Mouse (Mus musculus): ENCODE data around the gene Mdfi. TPM values are rescaled to one million over a fixed set of nuclear protein-coding genes. Genes with fewer than 3 reads are reported as not detected.

Gene Mdfi
- polyA plus RNA-seq, 1 experiment from 2014 or later: 11.2 TPM

- H3K4me1 ChIP-seq (ENCODE audit: control insufficient read depth, insufficient read depth, low read length): peaks cover 4% of the 10 kb centered on the region; the same call in 1 of the 2 replicates
- WGBS: 71% methylated on average over 9 of the region's 9 CpGs
Measured at GRCm38 (mm10) chr17:47797383-47797782, 37.1 kb downstream of the Mdfi start.

DNA sequence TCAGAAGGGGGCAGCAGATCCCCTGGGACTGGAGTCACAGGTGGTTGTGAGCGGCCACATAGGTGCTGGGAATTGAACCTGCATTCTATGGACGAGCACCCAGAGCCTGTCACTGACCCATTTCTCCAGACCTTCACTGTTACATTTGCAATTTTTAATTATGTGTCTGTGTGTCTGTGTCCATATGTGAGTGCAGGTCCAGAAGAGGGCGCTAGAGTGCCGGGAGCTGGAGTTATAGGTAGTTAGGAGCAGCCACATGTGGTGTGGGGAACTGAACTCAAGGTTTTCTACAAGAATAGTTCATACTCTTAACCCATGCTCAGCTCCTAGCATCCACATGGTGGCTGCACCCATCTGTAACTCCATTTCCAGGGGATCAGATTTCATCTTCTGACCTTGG lies 37.5 kb downstream of the Mdfi start:
- Histone ChIP-seq H3K9ac (ENCODE audit: low read length) (no peak overlapping the region), H3K36me3 (ENCODE audit: control insufficient read depth, insufficient read depth, low read length) (no peaks in the 10 kb centered on the region), H3K4me1 (ENCODE audit: control insufficient read depth, insufficient read depth, low read length) (0 out of 2 replicates have a peak, but pooled peaks cover 6% of the 10 kb centered on the region), H3K27me3 (ENCODE audit: control insufficient read depth, insufficient read depth, low read length) (no peaks in the 10 kb centered on the region), H3K27ac (ENCODE audit: low read length) (no peak overlapping the region), H3K4me3 (replicated peaks; ENCODE audit: low read length) (no peak overlapping the region), H3K9me3 (replicated peaks; ENCODE audit: control insufficient read depth, low read length) (no peaks in the 10 kb centered on the region), H3K4me2 (ENCODE audit: low read depth, low read length) (no peak overlapping the region)
- 66% methylated on average over 4 of the region's 4 CpGs for WGBS
- no peak for ATAC-seq (ENCODE audit: insufficient read depth, low FRiP score)

More at GRCm38 (mm10) chr17:47797383-47797782, 37.1 kb downstream of the Mdfi start:
- Histone ChIP-seq H3K4me3 (replicated peaks; ENCODE audit: low read length) (no peak overlapping the region), H3K4me2 (ENCODE audit: low read depth, low read length) (no peak overlapping the region), H3K36me3 (ENCODE audit: control insufficient read depth, insufficient read depth, low read length) (no peaks in the 10 kb centered on the region), H3K27me3 (ENCODE audit: control insufficient read depth, insufficient read depth, low read length) (no peaks in the 10 kb centered on the region), H3K9me3 (replicated peaks; ENCODE audit: control insufficient read depth, low read length) (no peaks in the 10 kb centered on the region), H3K27ac (ENCODE audit: low read length) (no peak overlapping the region), H3K9ac (ENCODE audit: low read length) (no peak overlapping the region)
- ATAC-seq (ENCODE audit: insufficient read depth, low FRiP score): no peak

GRCm38 (mm10) chr17:47796156-47796816 lies 38.2 kb downstream of the Mdfi start:
- H3K27me3 ChIP-seq (ENCODE audit: control insufficient read depth, insufficient read depth, low read length): no peaks in the 10 kb centered on the region
- no peaks in the 10 kb centered on the region for H3K9me3 ChIP-seq (replicated peaks; ENCODE audit: control insufficient read depth, low read length)
- no peaks in the 10 kb centered on the region for H3K36me3 ChIP-seq (ENCODE audit: control insufficient read depth, insufficient read depth, low read length)
- no peak overlapping the region for H3K4me2 ChIP-seq (ENCODE audit: low read depth, low read length)
- 0 out of 2 replicates have a peak, but pooled peaks cover 6% of the 10 kb centered on the region for H3K4me1 ChIP-seq (ENCODE audit: control insufficient read depth, insufficient read depth, low read length)
- no peak overlapping the region for H3K4me3 ChIP-seq (replicated peaks; ENCODE audit: low read length)
- no peak for ATAC-seq (ENCODE audit: insufficient read depth, low FRiP score)
- no peak overlapping the region for H3K27ac ChIP-seq (ENCODE audit: low read length)
- H3K9ac ChIP-seq (ENCODE audit: low read length): no peak overlapping the region
- WGBS: 59% methylated on average over 16 of the region's 16 CpGs

DNA sequence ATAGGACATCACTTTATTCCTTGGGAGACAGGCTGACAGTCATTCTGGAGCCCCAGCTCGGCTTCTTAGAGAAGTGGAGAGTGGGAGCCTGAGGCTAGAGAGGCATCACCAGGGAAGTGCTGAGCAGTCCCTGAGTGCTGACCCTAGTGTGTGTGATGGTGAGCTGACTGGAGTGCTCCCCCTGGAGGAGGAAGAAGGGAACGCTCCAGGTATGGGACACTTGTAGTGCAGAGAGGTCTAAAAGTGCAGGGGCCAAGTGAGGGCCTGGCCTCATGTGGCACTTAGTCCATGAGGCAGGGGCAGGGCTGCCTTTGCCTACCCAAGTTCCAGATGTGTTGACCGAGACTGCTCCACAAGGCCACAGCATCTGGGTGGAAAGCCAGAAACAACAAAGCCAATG lies 39.0 kb downstream of the Mdfi start:
- H3K4me3 ChIP-seq (replicated peaks; ENCODE audit: low read length): no peak overlapping the region
- H3K9ac ChIP-seq (ENCODE audit: low read length): no peak overlapping the region
- H3K36me3 ChIP-seq (ENCODE audit: control insufficient read depth, insufficient read depth, low read length): no peaks in the 10 kb centered on the region
- 0 out of 2 replicates have a peak, but pooled peaks cover 6% of the 10 kb centered on the region for H3K4me1 ChIP-seq (ENCODE audit: control insufficient read depth, insufficient read depth, low read length)
- H3K4me2 ChIP-seq (ENCODE audit: low read depth, low read length): no peak overlapping the region
- H3K27me3 ChIP-seq (ENCODE audit: control insufficient read depth, insufficient read depth, low read length): no peaks in the 10 kb centered on the region
- no peak overlapping the region for H3K27ac ChIP-seq (ENCODE audit: low read length)
- no peak; the same call in 1 of the 2 replicates for ATAC-seq (ENCODE audit: insufficient read depth, low FRiP score)
- 39% methylated on average over 3 of the region's 3 CpGs for WGBS
- no peaks in the 10 kb centered on the region for H3K9me3 ChIP-seq (replicated peaks; ENCODE audit: control insufficient read depth, low read length)

GRCm38 (mm10) chr17:47793377-47793776 lies 41.1 kb downstream of the Mdfi start:
- Histone ChIP-seq H3K27me3 (ENCODE audit: control insufficient read depth, insufficient read depth, low read length) (no peaks in the 10 kb centered on the region), H3K36me3 (ENCODE audit: control insufficient read depth, insufficient read depth, low read length) (no peaks in the 10 kb centered on the region), H3K27ac (ENCODE audit: low read length) (no peak overlapping the region), H3K9ac (ENCODE audit: low read length) (no peak overlapping the region), H3K9me3 (replicated peaks; ENCODE audit: control insufficient read depth, low read length) (no peaks in the 10 kb centered on the region), H3K4me2 (ENCODE audit: low read depth, low read length) (no peak overlapping the region), H3K4me1 (ENCODE audit: control insufficient read depth, insufficient read depth, low read length) (0 out of 2 replicates have a peak, but pooled peaks cover 6% of the 10 kb centered on the region), H3K4me3 (replicated peaks; ENCODE audit: low read length) (no peak overlapping the region)
- 13% methylated on average over 9 of the region's 9 CpGs for WGBS
- peak; percentile 77 for ATAC-seq (ENCODE audit: insufficient read depth, low FRiP score)

- Histone ChIP-seq H3K9ac (ENCODE audit: low read length) (peak overlapping the region; percentile 46; the same call in 1 of the 2 replicates), H3K27me3 (ENCODE audit: control insufficient read depth, insufficient read depth, low read length) (no peaks in the 10 kb centered on the region)
- WGBS: 17% methylated on average over 15 of the region's 15 CpGs
Measured at GRCm38 (mm10) chr17:47792098-47792863, 42.2 kb downstream of the Mdfi start.

DNA sequence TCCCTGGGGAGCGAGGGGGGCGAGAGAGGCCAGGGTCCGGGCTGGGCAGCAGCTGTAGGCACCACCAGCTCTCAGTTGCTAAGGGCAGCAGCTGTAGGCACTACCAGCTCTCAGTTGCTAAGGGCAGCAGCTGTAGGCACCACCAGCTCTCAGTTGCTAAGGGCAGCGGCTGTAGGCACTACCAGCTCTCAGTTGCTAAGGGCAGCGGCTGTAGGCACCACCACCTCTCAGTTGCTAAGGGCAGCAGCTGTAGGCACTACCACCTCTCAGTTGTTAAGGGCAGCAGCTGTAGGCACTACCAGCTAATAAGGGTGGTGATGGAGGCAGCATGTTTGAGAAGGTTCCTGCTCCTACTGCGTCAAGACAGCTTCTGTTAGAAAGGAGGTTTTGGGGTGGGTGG lies 45.5 kb downstream of the Mdfi start:
- Histone ChIP-seq H3K36me3 (ENCODE audit: control insufficient read depth, insufficient read depth, low read length) (no peaks in the 10 kb centered on the region), H3K9ac (ENCODE audit: low read length) (no peak overlapping the region), H3K27ac (ENCODE audit: low read length) (no peak overlapping the region), H3K27me3 (ENCODE audit: control insufficient read depth, insufficient read depth, low read length) (no peaks in the 10 kb centered on the region), H3K4me1 (ENCODE audit: control insufficient read depth, insufficient read depth, low read length) (0 out of 2 replicates have a peak, but pooled peaks cover 10% of the 10 kb centered on the region), H3K9me3 (replicated peaks; ENCODE audit: control insufficient read depth, low read length) (no peaks in the 10 kb centered on the region), H3K4me3 (replicated peaks; ENCODE audit: low read length) (no peak overlapping the region), H3K4me2 (ENCODE audit: low read depth, low read length) (no peak overlapping the region)
- WGBS: 80% methylated on average over 6 of the region's 6 CpGs
- ATAC-seq (ENCODE audit: insufficient read depth, low FRiP score): no peak

More at GRCm38 (mm10) chr17:47792098-47792863, 42.2 kb downstream of the Mdfi start:
- no peak overlapping the region for H3K4me2 ChIP-seq (ENCODE audit: low read depth, low read length)
- H3K27ac ChIP-seq (ENCODE audit: low read length): no peak overlapping the region
- H3K9me3 ChIP-seq (replicated peaks; ENCODE audit: control insufficient read depth, low read length): no peaks in the 10 kb centered on the region
- no peaks in the 10 kb centered on the region for H3K36me3 ChIP-seq (ENCODE audit: control insufficient read depth, insufficient read depth, low read length)
- peak; percentile 59; the same call in 1 of the 2 replicates for ATAC-seq (ENCODE audit: insufficient read depth, low FRiP score)
- no peak overlapping the region for H3K4me3 ChIP-seq (replicated peaks; ENCODE audit: low read length)
- 0 out of 2 replicates have a peak, but pooled peaks cover 10% of the 10 kb centered on the region for H3K4me1 ChIP-seq (ENCODE audit: control insufficient read depth, insufficient read depth, low read length)

DNA sequence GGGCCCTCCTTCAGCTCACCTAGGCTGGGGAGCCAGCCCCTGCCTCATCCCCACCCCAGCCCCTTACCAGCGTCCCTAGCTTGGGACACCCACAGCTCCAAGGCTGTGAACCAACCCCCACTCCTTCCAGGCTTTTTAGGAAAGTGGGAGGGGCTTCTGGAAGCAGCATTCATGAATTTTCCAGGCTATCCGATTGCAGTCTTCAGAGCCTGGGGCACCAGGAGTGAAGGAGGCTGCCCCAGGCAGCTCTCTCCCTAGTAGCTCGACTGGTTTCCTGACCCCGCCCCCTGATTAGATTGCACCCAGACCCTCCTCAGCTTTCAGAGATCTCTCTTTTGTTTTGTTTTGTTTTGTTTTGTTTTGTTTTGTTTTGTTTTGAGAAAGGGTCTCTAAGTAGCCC lies 46.2 kb downstream of the Mdfi start:
- no peaks in the 10 kb centered on the region for H3K9me3 ChIP-seq (replicated peaks; ENCODE audit: control insufficient read depth, low read length)
- 12% methylated on average over 4 of the region's 4 CpGs for WGBS
- no peak overlapping the region for H3K4me2 ChIP-seq (ENCODE audit: low read depth, low read length)
- H3K36me3 ChIP-seq (ENCODE audit: control insufficient read depth, insufficient read depth, low read length): no peaks in the 10 kb centered on the region
- no peak for ATAC-seq (ENCODE audit: insufficient read depth, low FRiP score)
- H3K27ac ChIP-seq (ENCODE audit: low read length): no peak overlapping the region
- peak overlapping the region; percentile 43; the same call in 1 of the 2 replicates for H3K9ac ChIP-seq (ENCODE audit: low read length)
- no peaks in the 10 kb centered on the region for H3K27me3 ChIP-seq (ENCODE audit: control insufficient read depth, insufficient read depth, low read length)
- H3K4me1 ChIP-seq (ENCODE audit: control insufficient read depth, insufficient read depth, low read length): 0 out of 2 replicates have a peak, but pooled peaks cover 10% of the 10 kb centered on the region
- H3K4me3 ChIP-seq (replicated peaks; ENCODE audit: low read length): no peak overlapping the region

DNA sequence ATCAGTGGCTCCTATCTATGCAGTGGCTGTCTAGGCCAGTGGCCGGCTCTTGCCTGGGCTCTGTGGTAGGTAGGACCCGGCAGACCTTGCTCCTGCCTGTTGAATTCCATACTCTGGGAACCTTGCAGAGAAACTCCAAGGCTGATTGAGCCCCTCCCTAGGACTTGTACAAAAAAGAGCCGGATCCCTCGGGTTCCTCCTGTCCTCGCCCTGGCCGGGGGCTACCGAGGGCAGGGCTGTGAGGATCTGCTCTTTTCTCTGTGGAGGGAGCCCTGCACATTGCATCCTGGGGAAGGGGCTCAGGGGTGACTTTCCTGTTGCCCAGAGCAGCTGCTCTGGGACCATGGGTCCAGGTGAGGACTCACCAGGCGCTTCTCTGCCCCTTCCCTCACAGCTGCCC lies 46.9 kb downstream of the Mdfi start:
- no peak for ATAC-seq (ENCODE audit: insufficient read depth, low FRiP score)
- H3K27ac ChIP-seq (ENCODE audit: low read length): no peak overlapping the region
- H3K4me1 ChIP-seq (ENCODE audit: control insufficient read depth, insufficient read depth, low read length): 0 out of 2 replicates have a peak, but pooled peaks cover 8% of the 10 kb centered on the region
- H3K36me3 ChIP-seq (ENCODE audit: control insufficient read depth, insufficient read depth, low read length): no peaks in the 10 kb centered on the region
- no peak overlapping the region for H3K9ac ChIP-seq (ENCODE audit: low read length)
- 50% methylated on average over 8 of the region's 8 CpGs for WGBS
- no peak overlapping the region for H3K4me3 ChIP-seq (replicated peaks; ENCODE audit: low read length)
- H3K9me3 ChIP-seq (replicated peaks; ENCODE audit: control insufficient read depth, low read length): no peaks in the 10 kb centered on the region
- H3K27me3 ChIP-seq (ENCODE audit: control insufficient read depth, insufficient read depth, low read length): no peaks in the 10 kb centered on the region
- no peak overlapping the region for H3K4me2 ChIP-seq (ENCODE audit: low read depth, low read length)
